Mouse (Mus musculus): Measurements from ENCODE around the gene Mamdc2.
A peak's percentile ranks its signal among the peaks of the same experiment; 100 is the strongest.

The Mamdc2 gene

GRCm38 (mm10) chr19:23435731-23436130 lies 12.5 kb downstream of the Mamdc2 start:
- no peak for DNase-seq (ENCODE audit: low spot score in 2 of 2)

- no peak for DNase-seq (ENCODE audit: low spot score in 2 of 2)
Measured at GRCm38 (mm10) chr19:23434433-23434832, 13.8 kb downstream of the Mamdc2 start.

- DNase-seq (ENCODE audit: low spot score in 2 of 2), result no peak
Measured at GRCm38 (mm10) chr19:23417668-23418067, 30.6 kb downstream of the Mamdc2 start.

GRCm38 (mm10) chr19:23410800-23411199 lies 37.4 kb downstream of the Mamdc2 start:
- no peak for DNase-seq (ENCODE audit: low spot score in 2 of 2)

GRCm38 (mm10) chr19:23410328-23410727 lies 37.9 kb downstream of the Mamdc2 start:
- no peak for DNase-seq (ENCODE audit: low spot score in 2 of 2)

- no peak for DNase-seq (ENCODE audit: low spot score in 2 of 2)
Measured at GRCm38 (mm10) chr19:23401469-23402135, 46.6 kb downstream of the Mamdc2 start.

GRCm38 (mm10) chr19:23400485-23400884 lies 47.8 kb downstream of the Mamdc2 start:
- DNase-seq (ENCODE audit: low spot score in 2 of 2), result peak; percentile 56 to 71

GRCm38 (mm10) chr19:23395956-23396355 lies 52.3 kb downstream of the Mamdc2 start:
- DNase-seq (ENCODE audit: low spot score in 2 of 2), result no peak

GRCm38 (mm10) chr19:23394597-23394996 lies 53.6 kb downstream of the Mamdc2 start:
- DNase-seq (ENCODE audit: low spot score in 2 of 2), result no peak

- DNase-seq (ENCODE audit: low spot score in 2 of 2), result no peak
Measured at GRCm38 (mm10) chr19:23388862-23389272, 59.4 kb downstream of the Mamdc2 start.

GRCm38 (mm10) chr19:23388083-23388861 lies 60.0 kb downstream of the Mamdc2 start:
- DNase-seq (ENCODE audit: low spot score in 2 of 2), result no peak

GRCm38 (mm10) chr19:23382396-23382795 lies 65.8 kb downstream of the Mamdc2 start:
- no peak for DNase-seq (ENCODE audit: low spot score in 2 of 2)

- DNase-seq (ENCODE audit: low spot score in 2 of 2), result no peak
Measured at GRCm38 (mm10) chr19:23380968-23381367, 67.3 kb downstream of the Mamdc2 start.

- DNase-seq (ENCODE audit: low spot score in 2 of 2), result no peak
Measured at GRCm38 (mm10) chr19:23379752-23380504, 68.3 kb downstream of the Mamdc2 start.

- DNase-seq (ENCODE audit: low spot score in 2 of 2), result no peak
Measured at GRCm38 (mm10) chr19:23376536-23377201, 71.6 kb downstream of the Mamdc2 start.

GRCm38 (mm10) chr19:23374941-23375656 lies 73.1 kb downstream of the Mamdc2 start:
- peak in 1 of 2 experiments; percentile 7 for DNase-seq (ENCODE audit: low spot score in 2 of 2)

GRCm38 (mm10) chr19:23373728-23374127 lies 74.5 kb downstream of the Mamdc2 start:
- DNase-seq (ENCODE audit: low spot score in 2 of 2), result no peak

- peak; percentile 42 to 52 for DNase-seq (ENCODE audit: low spot score in 2 of 2)
Measured at GRCm38 (mm10) chr19:23373287-23373686, 75.0 kb downstream of the Mamdc2 start.

- DNase-seq (ENCODE audit: low spot score in 2 of 2), result no peak
Measured at GRCm38 (mm10) chr19:23369275-23369674, 79.0 kb downstream of the Mamdc2 start.

GRCm38 (mm10) chr19:23362006-23362405 lies 86.2 kb downstream of the Mamdc2 start:
- DNase-seq (ENCODE audit: low spot score in 2 of 2), result no peak

GRCm38 (mm10) chr19:23361124-23361523 lies 87.1 kb downstream of the Mamdc2 start:
- DNase-seq (ENCODE audit: low spot score in 2 of 2), result no peak
